Mouse (Mus musculus) frontal cortex, postnatal 14 days (tissue): ENCODE measurements around the gene Wdr19.

Source experiments
- DNase-seq, 2 experiments: peaks; one replicate each; pipeline ENCODE4 v3.0.0; 2022; ENCODE audit warnings: low spot score in 2 of 2

Wdr19 gene

GRCm38 (mm10) chr5:65199346-65200128, at the start of gene Wdr19:
Gene Wdr19, plus strand, starts transcription at chr5:65199696.
- peak; percentile 98 to 99 for DNase-seq

DNA sequence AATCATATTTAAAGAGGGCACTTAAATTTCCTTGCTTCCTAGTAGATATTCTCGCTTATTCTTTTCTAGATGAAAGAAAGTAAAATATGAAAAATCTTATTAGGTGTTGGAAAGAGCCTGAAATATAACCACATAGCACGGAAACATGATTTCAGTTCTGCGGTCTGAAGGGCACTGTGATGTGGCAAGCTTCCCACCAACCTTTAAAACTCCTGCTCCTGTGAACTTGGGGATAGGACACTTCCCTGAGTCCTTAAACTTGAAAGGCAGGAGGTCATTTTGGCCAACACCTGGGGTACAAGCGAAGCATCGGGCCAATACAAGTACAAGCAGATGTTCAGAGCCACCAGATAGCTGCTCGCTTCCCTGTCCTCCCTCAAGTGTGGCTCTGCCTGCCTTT, 49.8 kb upstream of the Wdr19 start:
- no peak for DNase-seq

DNA sequence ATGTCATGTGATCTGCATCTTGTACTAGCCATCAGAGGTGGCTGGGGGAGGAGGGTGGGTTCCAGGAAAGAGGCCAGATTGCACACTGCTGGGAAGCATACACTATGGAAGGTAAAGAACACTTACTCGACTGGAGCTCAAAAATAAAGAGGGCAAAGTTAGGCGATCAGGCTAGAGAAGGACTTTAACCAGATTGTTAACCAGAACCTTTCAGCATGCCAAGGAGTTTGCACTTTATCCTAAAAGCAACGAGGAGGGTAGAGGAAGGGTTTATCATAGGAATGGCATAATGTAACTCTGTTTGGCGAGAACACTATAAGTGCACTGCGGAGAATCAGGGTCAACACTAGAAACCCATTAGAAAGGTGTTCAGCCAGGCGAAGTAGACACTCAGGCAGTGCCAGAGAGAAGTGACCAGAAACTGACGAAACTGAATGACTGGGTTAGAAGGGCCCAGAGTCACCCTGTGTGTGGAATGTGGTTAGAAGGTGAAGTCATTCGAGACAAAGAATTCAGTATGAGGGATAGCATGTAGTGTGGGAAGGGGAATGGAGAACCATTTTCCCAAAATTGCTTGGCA, 49.0 kb upstream of the Wdr19 start:
- no peak for DNase-seq

DNA sequence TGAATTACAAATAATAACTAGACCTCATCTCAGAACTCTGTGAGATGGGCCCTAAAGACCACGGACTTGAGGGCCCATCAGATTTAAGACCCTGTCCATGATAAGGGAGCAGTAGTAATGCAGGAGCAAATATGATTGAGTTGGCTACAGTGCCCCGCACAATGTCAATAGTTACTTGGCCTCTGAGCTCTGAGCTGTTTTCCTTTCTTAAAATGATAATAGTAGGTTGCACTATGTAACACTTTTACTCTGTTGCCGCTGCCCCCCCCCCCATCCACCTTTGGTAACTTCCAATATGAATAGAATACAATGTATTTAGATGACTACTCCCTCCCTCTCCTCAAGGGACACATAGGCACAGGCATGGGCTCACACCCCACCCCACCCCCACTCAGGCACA, 48.2 kb upstream of the Wdr19 start:
- no peak for DNase-seq

DNA sequence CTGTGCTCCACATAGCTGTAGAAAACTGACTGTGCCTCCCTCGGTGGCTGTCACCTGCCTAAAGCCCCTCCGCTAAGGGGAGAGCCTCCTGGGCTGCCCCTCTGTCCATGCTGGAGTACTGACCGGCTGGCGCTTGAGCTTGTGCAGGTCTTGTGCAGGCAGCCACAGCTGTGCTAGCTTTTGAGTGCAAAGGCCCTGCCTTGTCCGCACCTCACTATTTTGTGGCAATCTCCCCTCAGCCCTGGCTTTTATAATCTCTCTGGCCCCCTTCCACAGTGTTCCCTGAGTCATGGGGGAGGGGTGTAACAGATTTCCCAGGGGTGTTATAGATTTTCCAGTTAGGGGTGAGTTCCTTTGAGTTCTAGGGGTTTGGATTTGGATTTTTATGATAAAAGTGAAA, 47.7 kb upstream of the Wdr19 start:
- DNase-seq = no peak

DNA sequence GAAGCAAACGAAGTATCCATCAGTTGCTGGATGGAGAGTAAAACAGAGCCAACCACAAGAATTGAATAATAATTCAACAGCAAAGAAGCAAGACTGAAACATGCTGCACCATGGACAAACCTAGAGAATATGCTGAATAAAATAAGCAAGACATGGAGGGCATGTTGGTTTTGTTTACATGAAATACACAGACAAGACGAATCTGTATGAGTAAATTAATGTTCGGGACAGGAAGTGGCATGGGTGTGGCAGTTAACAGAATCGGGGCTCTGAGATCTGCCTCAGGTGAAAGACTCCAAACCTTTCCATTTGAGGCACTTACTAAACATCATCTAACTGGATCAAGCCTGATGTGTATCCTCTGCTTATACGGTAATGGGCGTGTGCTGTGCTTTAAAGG, 45.2 kb upstream of the Wdr19 start:
- DNase-seq = no peak

DNA sequence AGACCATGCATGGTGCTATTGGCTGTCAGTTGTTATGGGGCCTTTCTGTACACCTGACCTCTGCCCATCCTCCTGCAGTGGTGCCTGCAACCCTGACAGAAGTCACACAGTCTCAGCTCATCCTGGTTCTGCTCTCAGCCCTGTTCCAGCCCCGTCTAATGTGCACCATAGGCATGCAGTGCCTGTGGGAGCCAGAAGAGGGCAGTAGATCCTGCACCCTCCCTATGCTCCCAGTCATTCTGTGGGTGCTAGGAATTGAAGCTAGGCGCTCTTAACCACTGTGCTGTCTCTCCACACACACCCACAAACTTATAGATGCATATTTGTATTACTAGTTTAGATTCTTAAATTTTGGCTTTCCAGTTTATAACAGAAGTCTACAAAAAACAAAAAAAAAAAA, 42.6 kb upstream of the Wdr19 start:
- DNase-seq = no peak

DNA sequence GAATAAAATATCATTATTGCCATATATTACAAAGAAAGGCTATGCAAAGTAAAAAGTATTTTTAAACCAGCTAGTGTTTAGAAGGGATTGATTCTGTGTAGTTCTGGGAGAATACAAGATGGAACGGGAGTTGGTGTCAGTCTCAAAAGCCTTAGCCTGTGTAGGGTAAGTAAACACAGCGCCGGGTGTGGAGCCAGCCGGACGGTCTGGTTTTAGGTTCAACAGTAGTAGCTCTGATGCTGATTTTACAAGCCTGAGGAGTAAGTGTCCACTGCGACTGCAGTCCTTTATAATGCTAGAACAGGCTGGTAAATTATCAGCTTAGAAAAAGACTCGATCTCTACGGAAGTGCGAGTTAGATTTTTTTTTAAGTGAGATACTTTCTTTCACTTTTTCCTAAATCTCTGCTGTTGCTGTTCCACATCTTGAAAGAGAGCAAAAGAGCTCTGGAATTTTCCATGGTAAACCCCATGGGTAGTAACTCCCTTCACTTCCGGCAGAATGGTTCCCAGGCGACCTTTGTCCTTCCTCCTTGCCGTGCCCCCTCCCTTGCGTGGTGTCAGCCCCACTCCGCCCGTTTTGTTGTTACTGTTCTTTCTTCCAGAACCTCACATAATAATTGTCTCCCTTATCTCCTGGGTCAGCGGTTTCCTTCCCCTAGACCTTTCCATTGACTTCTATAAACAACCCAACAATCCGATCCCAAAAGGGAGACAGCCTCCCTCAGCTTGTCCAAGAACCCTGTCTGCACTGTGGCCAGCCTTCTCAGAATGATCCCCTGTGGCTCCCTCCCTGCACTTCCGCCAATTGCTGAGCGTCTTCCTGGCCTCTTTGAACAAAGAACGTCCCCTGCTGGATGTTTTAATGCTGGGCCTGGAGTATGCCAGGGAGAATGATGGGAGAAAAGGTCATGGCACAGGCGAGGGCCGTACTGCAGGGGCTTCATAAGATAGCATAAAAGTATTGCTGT, 41.8 kb upstream of the Wdr19 start:
- no peak for DNase-seq

- no peak for DNase-seq
Observed at GRCm38 (mm10) chr5:65158696-65159305, 40.7 kb upstream of the Wdr19 start.

DNA sequence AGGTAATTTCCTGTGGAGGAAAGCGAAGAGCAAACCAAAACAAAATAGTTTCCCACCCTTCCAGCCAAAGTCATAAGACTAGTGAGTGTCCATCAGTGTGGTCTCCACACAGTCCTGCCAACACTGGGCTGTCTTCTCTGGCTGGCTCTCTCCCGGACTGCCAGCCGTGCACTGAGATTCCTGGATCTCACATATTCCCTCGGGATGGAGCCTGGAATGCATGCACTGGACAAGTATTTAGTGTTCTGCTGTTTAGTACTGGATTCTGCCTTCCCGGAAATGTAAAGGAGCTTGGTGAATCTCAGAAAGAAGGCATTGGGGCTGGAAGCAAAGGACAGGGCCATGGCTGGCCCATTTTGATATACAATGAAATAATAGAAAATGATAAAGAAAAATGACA, 36.5 kb upstream of the Wdr19 start:
- DNase-seq = no peak

DNA sequence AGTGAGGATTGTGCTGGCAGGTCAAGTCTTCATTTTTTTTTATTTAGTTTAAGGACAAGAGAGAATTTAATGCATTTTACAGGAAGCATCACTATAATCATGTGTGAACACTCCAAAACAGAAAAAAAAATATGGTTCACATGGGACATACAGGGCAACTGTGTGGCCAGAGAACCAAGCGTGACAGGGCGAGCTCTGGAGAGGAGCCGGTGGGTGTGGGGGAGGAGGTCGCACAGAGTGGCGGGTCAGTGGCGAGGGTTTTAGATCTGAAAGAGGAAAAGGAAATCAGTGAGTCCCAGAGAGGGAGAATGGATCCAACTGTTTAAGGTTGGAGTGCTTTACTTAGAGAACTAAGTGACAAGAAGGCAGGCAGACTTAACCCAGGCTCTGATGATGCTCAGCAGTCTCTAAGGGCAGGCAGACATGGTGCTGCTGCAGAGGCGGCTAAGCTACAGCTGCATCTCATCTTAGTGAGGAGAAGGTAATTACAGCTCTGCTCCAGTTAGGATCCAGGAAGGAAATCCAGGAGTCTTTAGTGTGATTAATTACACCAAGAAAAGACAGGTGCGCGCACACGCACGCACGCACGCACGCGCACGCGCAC, 35.9 kb upstream of the Wdr19 start:
- DNase-seq = no peak

GRCm38 (mm10) chr5:65170206-65170605, 29.3 kb upstream of the Wdr19 start:
- DNase-seq = no peak

- DNase-seq = peak in 1 of 2 experiments; percentile 64
Observed at GRCm38 (mm10) chr5:65175035-65175917, 24.2 kb upstream of the Wdr19 start.

DNA sequence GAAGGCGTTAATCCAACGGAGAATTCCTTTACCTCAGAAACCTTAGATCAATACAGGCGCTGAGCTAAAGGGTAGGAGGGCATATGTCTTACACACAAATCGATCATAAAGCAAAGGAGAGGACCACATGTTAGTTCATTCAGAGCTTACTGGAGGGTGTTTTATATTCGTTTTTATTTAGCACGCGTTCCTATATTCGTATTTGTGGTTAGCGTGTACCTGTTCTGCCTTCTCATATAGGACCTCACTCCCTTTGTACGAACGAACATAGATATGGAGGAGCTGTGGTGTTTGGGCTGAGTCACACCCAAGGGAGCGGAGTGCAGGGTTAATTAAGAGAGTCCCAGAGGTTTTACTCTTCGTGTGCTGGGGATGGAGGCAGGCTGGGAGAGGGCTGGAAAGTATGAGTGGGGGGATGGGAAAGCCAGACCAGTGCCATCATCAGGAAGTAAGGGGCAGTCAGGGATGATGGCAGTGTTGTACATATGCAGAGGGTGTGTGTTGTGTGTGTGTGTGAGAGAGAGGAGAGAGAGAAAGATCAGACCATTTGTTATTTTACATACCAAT, 23.5 kb upstream of the Wdr19 start:
- no peak for DNase-seq

- DNase-seq = no peak
Observed at GRCm38 (mm10) chr5:65177026-65177514, 22.4 kb upstream of the Wdr19 start.

GRCm38 (mm10) chr5:65178477-65178876, 21.0 kb upstream of the Wdr19 start:
- no peak for DNase-seq

DNA sequence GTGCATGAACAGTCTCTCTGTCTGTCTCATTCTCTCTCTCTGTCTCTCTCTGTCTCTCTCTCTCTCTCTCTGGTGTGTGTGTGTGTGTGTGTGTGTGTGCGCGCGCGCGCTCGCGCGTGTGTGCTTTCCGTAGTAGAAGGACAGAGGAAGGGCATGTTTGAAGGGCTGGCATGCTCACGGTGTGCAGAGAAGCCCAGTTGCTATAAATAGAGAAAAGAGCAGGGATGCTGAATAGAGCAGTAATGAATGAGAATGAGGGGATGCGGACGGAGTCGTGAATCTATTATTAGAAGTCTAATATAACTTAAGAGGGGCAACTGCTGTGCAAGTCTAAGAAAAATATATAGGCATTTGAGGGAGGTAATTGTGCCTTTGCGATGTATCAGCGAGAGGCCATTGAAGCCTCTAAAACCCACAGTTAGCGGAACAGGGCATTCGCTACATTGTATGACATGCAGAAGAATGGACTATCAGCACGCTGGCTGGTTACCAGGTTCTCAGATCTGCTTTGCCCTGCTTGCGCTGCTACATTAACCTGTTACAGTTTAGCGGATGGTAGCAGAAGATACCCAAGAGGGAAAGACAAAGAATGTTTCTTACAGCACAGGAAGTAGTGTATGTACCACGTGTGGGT, 18.2 kb upstream of the Wdr19 start:
- no peak for DNase-seq

GRCm38 (mm10) chr5:65181794-65182169, 17.7 kb upstream of the Wdr19 start:
- DNase-seq = no peak

- DNase-seq = no peak
Observed at GRCm38 (mm10) chr5:65182268-65182667, 17.2 kb upstream of the Wdr19 start.

GRCm38 (mm10) chr5:65191601-65192000, 7.9 kb upstream of the Wdr19 start:
- DNase-seq = no peak
